ENCODE assay signal across 7 mouse cellular contexts in genomic region chr5:107901014-107901615, GRCm38 (mm10). TPM values are rescaled to one million over a fixed set of nuclear protein-coding genes. Genes with fewer than 3 reads are reported as not detected.
A peak's percentile ranks its signal among the peaks of the same experiment; 100 is the strongest.
DNase-seq lines count a peak whose midpoint lies in the region; ATAC-seq and TF ChIP-seq lines count a peak whose summit lies in the region.

No protein-coding gene starts in this region.

- peak overlapping the region; percentile 100 for H3K4me3 ChIP-seq in lung, embryonic 16.5 days (ENCODE audit: low read length)
- peak overlapping the region; percentile 90 for H3K4me3 ChIP-seq in bone marrow, adult 2 months (replicated peaks; ENCODE audit: control insufficient read depth, low read depth, low read length)
- H3K4me3 ChIP-seq in forebrain, embryonic 14.5 days (ENCODE audit: low read depth, low read length) = peak overlapping the region; percentile 99
- H3K4me3 ChIP-seq in liver, embryonic 15.5 days (replicated peaks) = peak overlapping the region; percentile 98
- peak overlapping the region; percentile 100 for H3K4me3 ChIP-seq in stomach, embryonic 16.5 days (replicated peaks; ENCODE audit: low read length)

- H3K4me2 ChIP-seq in lung, embryonic 16.5 days (ENCODE audit: low read depth, low read length) = peak overlapping the region; percentile 86
- H3K4me2 ChIP-seq in forebrain, embryonic 14.5 days (ENCODE audit: low read length) = peak overlapping the region; percentile 73
- H3K4me2 ChIP-seq in liver, embryonic 15.5 days = peak overlapping the region; percentile 78
- H3K4me2 ChIP-seq in stomach, embryonic 16.5 days (ENCODE audit: low read depth, low read length) = peak overlapping the region; percentile 83

- no peak for ATAC-seq in lung, embryonic 16.5 days (ENCODE audit: low read depth)
- ATAC-seq in forebrain, embryonic 14.5 days = no peak
- peak; percentile 19 for ATAC-seq in liver, embryonic 15.5 days (ENCODE audit: insufficient read depth)
- peak; percentile 31; the same call in 1 of the 2 replicates for ATAC-seq in stomach, embryonic 16.5 days (ENCODE audit: insufficient read depth, low FRiP score)

- no peaks in the 10 kb centered on the region for H3K9me3 ChIP-seq in lung, embryonic 16.5 days (ENCODE audit: control insufficient read depth, low read length)
- no peaks in the 10 kb centered on the region for H3K9me3 ChIP-seq in forebrain, embryonic 14.5 days (replicated peaks; ENCODE audit: control insufficient read depth, low read length)
- no peaks in the 10 kb centered on the region for H3K9me3 ChIP-seq in liver, embryonic 15.5 days (replicated peaks)
- no peaks in the 10 kb centered on the region for H3K9me3 ChIP-seq in stomach, embryonic 16.5 days (replicated peaks; ENCODE audit: control insufficient read depth, low read length)

- TF ChIP-seq POLR2A in bone marrow, adult 2 months (IDR thresholded peaks at IDR 0.05; ENCODE audit: borderline replicate concordance, control insufficient read depth, low read depth, low read length) = no peak

- WGBS in lung, embryonic 16.5 days = under 1% methylated on average over 23 of the region's 23 CpGs
- WGBS in bone marrow, adult 2 months = under 1% methylated on average over 23 of the region's 23 CpGs
- under 1% methylated on average over 23 of the region's 23 CpGs for whole genome bisulfite sequencing in forebrain, embryonic 14.5 days
- under 1% methylated on average over 23 of the region's 23 CpGs for WGBS in liver, embryonic 15.5 days (ENCODE audit: insufficient replicate concordance)
- WGBS in stomach, embryonic 16.5 days = under 1% methylated on average over 23 of the region's 23 CpGs

- H3K27ac ChIP-seq in lung, embryonic 16.5 days (ENCODE audit: low read length) = peak overlapping the region; percentile 70
- H3K27ac ChIP-seq in bone marrow, adult 2 months (ENCODE audit: control insufficient read depth, insufficient read depth, low read depth, low read length, poor library complexity) = peak overlapping the region; percentile 62
- H3K27ac ChIP-seq in forebrain, embryonic 14.5 days (ENCODE audit: low read depth, low read length) = peak overlapping the region; percentile 87; the same call in 1 of the 2 replicates
- H3K27ac ChIP-seq in liver, embryonic 15.5 days (replicated peaks) = peak overlapping the region; percentile 77
- peak overlapping the region; percentile 87 for H3K27ac ChIP-seq in stomach, embryonic 16.5 days (ENCODE audit: low read length)

- H3K9ac ChIP-seq in lung, embryonic 16.5 days (ENCODE audit: low read length) = peak overlapping the region; percentile 100
- H3K9ac ChIP-seq in forebrain, embryonic 14.5 days (ENCODE audit: low read length) = peak overlapping the region; percentile 97
- peak overlapping the region; percentile 88 for H3K9ac ChIP-seq in liver, embryonic 15.5 days
- H3K9ac ChIP-seq in stomach, embryonic 16.5 days (ENCODE audit: low read length) = peak overlapping the region; percentile 99

- H3K4me1 ChIP-seq in lung, embryonic 16.5 days (replicated peaks; ENCODE audit: control insufficient read depth, insufficient read depth, low read length) = peaks cover 5% of the 10 kb centered on the region; the same call in 1 of the 2 replicates
- H3K4me1 ChIP-seq in bone marrow, adult 2 months (ENCODE audit: control insufficient read depth, insufficient read depth, low read length) = no peaks in the 10 kb centered on the region; the same call in 1 of the 2 replicates
- peaks cover 8% of the 10 kb centered on the region; the same call in 1 of the 2 replicates for H3K4me1 ChIP-seq in forebrain, embryonic 14.5 days (ENCODE audit: control insufficient read depth, insufficient read depth, low read length)
- H3K4me1 ChIP-seq in liver, embryonic 15.5 days (replicated peaks) = peaks cover 29% of the 10 kb centered on the region
- H3K4me1 ChIP-seq in stomach, embryonic 16.5 days (ENCODE audit: control insufficient read depth, insufficient read depth, low read length) = peaks cover 2% of the 10 kb centered on the region; the same call in 1 of the 2 replicates

- no peak for TF ChIP-seq CTCF in bone marrow, adult 2 months (IDR thresholded peaks at IDR 0.05; ENCODE audit: control insufficient read depth, insufficient read depth, low read length)

- DNase-seq in lung, postnatal 25 days (ENCODE audit: low spot score) = no peak
- DNase-seq in forebrain, embryonic 14.5 days (ENCODE audit: low spot score) = peak; percentile 13
- DNase-seq in ovary, postnatal 10 days (ENCODE audit: low spot score) = no peak

- H3K27me3 ChIP-seq in lung, embryonic 16.5 days (ENCODE audit: control insufficient read depth, insufficient read depth, low read depth, low read length) = no peaks in the 10 kb centered on the region
- H3K27me3 ChIP-seq in forebrain, embryonic 14.5 days (replicated peaks; ENCODE audit: control insufficient read depth, insufficient read depth, low read length) = no peaks in the 10 kb centered on the region
- H3K27me3 ChIP-seq in liver, embryonic 15.5 days = peaks cover 2% of the 10 kb centered on the region; the same call in 1 of the 2 replicates
- no peaks in the 10 kb centered on the region for H3K27me3 ChIP-seq in stomach, embryonic 16.5 days (ENCODE audit: control insufficient read depth, insufficient read depth, low read length)

- H3K36me3 ChIP-seq in lung, embryonic 16.5 days (ENCODE audit: control insufficient read depth, insufficient read depth, low read length) = peaks cover 33% of the 10 kb centered on the region
- peaks cover 41% of the 10 kb centered on the region for H3K36me3 ChIP-seq in forebrain, embryonic 14.5 days (ENCODE audit: control insufficient read depth, insufficient read depth, low read length)
- H3K36me3 ChIP-seq in liver, embryonic 15.5 days (replicated peaks) = peaks cover 41% of the 10 kb centered on the region
- H3K36me3 ChIP-seq in stomach, embryonic 16.5 days (ENCODE audit: control insufficient read depth, insufficient read depth, low read length) = peaks cover 13% of the 10 kb centered on the region

RNA-seq across cellular contexts. Expression of gene Rpl5, which starts 0.8 kb away (rescaled TPM):
- 59.0 and 63.5 TPM in 2 replicates for polyA plus RNA-seq in lung, embryonic 16.5 days (2015; fragmentation: Nextera tagmentation; extraction: Ambion mirVana)
- polyA plus RNA-seq in bone marrow, adult 2 months (2011; ENCODE audit: insufficient read depth, insufficient read length, low replicate concordance, missing spikeins) = 31.5 and 104 TPM in 2 replicates
- polyA plus RNA-seq in forebrain, embryonic 14.5 days (2014; fragmentation: Nextera tagmentation; extraction: Ambion mirVana) = 63.5 and 65.3 TPM in 2 replicates
- polyA plus RNA-seq in liver, embryonic 15.5 days (2015; fragmentation: Nextera tagmentation; extraction: Ambion mirVana) = 26.1 and 26.7 TPM in 2 replicates
- polyA plus RNA-seq in stomach, embryonic 16.5 days (2015; fragmentation: Nextera tagmentation; extraction: Ambion mirVana) = 60.0 and 63.3 TPM in 2 replicates

RNA-seq across cellular contexts. Expression of gene Evi5, which starts 26.2 kb away (rescaled TPM):
- 57.5 and 59.3 TPM in 2 replicates for polyA plus RNA-seq in lung, embryonic 16.5 days (2015; fragmentation: Nextera tagmentation; extraction: Ambion mirVana)
- polyA plus RNA-seq in bone marrow, adult 2 months (2011; ENCODE audit: insufficient read depth, insufficient read length, low replicate concordance, missing spikeins) = 48.1 and 50.0 TPM in 2 replicates
- 38.8 and 46.2 TPM in 2 replicates for polyA plus RNA-seq in forebrain, embryonic 14.5 days (2014; fragmentation: Nextera tagmentation; extraction: Ambion mirVana)
- polyA plus RNA-seq in liver, embryonic 15.5 days (2015; fragmentation: Nextera tagmentation; extraction: Ambion mirVana) = 54.3 and 56.7 TPM in 2 replicates
- polyA plus RNA-seq in stomach, embryonic 16.5 days (2015; fragmentation: Nextera tagmentation; extraction: Ambion mirVana) = 53.5 and 55.2 TPM in 2 replicates

Comparison
In these comparisons a context has a peak if more than half of its experiments do, and no peak if none do; other contexts are left out.
1. ATAC-seq: peak in liver, embryonic 15.5 days (single experiment) and stomach, embryonic 16.5 days (single experiment); none in lung, embryonic 16.5 days (single experiment) and forebrain, embryonic 14.5 days (single experiment).
2. Peak in every context shown above with its lines, with median percentiles within 50 percentile points of each other: H3K27ac ChIP-seq, H3K4me2 ChIP-seq, H3K4me3 ChIP-seq and H3K9ac ChIP-seq.